Mouse (Mus musculus) activated CD4-positive, CD25-positive, alpha-beta regulatory T cell, adult 9 weeks (primary cell): Measurements from ENCODE around the gene Ttll9. TPM values are rescaled to one million over a fixed set of nuclear protein-coding genes. Genes with fewer than 3 reads are reported as not detected.

Experiments
- polyA plus RNA-seq: library from polyadenylated mRNA; unstranded; fragments of 100-300 nt; shearing (Covaris generic); gene quantifications from one replicate; pipeline ENCODE4 v1.2.1, GENCODE M21; 2017

Gene Ttll9
- polyA plus RNA-seq: 0.88 TPM

DNA sequence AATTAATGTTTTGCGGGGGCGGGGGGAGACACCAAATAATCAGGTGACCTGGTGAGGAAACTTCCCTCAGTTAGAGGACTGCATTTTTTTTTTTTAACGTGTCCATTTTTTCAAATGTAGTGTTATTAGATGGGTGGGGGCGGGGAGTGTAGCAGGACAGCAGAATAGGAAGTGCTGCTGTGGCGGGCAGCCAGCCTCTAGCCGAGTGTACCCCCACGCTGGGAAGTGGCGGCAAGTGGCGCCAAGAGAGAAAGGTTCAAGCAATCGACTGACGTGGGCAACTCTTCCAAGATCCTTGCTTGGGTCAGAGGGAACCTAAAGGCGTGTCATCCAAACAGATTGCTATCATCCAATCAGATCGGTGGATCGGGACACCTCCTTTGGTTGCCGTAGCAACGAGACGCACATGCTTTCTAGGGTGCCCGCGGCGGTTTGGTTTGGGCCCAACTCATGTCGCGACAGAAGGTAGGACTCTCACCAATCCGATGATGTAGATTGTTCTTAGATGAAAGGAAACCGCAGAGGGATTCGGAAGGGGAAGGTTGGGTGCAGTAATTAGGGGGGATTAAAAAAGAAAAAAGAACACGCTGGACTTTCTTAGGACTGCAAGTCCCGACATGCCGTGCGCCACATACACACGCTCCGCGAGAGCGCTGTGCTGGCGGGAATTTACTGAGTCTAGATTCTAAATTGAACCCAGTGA lies at the start of gene Ttll9:
Ttll9 (plus strand) TSS at position 395 of the 703 bp plus-strand sequence.

GRCm38 (mm10) chr2:152933048-152933447 lies 29.2 kb upstream of the Ttll9 start, which contains the start of gene Foxs1:
Foxs1 (minus strand) TSS chr2:152933208.

DNA sequence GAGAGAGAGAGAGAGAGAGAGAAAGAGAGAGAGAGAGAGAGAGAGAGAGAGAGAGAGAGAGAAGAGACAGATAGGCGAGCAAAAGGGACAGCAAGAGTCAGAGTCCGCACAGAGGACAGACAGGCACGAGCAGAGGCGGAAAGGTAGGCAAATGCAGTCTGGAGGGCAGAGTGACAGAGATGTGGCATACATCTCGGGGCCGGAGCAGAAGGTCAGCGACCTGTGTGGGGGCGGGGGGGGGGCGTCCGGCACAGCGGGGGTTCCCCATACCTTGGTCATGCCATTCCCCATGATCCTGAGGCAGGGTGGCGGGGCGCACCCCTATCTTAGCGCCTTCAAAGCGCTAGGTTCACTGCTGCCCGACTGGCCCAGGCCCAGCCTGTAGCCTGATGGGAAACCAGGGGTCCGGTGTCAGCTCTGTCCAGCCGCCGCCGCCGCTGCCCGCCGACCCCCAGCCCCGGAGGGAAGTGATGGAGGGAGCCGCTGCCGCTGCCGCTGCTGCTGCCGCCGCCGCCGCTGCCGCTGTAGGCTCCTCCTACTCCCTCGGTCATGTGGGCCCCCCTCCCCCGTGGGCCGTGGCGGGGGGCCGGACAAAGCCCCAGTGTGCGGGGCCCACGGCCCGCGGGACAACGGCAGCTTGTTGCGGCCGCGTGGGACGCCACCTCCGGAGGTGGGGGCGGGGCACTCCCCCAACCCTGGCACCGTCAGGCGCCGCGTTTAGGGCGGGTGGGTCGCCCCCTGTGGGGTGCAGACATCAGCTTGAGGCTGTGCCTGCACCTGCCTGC lies 11.0 kb upstream of the Ttll9 start, which contains the start of gene Dusp15:
Dusp15 (minus strand) TSS at position 634 of the 785 bp plus-strand sequence.

DNA sequence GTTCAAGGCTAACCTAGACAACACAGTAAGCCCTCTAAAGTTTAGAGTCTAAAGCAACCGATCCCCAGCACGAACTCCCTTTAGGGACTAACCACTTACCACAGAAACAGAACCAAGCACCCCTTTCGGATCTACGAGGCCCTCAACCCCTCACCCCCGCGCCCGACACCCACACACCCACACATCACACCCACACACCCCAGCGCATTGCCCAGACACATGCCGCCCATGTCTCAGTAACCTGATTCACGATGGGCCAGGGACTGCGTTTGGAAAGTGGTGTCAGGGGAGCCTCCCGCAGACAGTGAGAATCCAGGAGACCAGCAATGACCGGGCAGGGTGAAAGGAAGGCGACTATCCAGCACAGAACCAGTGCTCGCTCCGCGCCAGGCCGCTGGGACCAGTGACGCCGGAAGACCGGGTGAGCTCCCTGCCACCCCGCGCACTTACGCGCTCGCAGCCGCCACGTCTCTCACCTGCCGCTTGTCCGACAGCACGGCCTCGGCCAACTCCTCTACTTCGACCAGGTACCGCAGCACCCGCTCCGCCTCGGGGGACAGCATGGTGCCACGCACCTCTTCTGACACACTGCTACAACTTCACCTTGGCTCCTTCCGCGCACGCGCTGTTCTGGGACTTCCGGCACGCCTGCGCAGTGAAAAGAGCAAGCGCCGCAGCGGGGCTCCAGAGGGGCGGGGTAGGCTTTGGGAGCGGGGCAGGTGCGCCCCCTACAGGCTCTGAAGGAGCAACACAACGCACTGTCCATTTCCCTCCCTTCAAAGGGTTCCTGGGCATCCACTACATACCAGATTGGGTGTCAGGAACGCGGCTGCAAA lies 52.7 kb downstream of the Ttll9 start, which contains the start of gene Pdrg1:
Pdrg1 (minus strand) TSS at position 670 of the 836 bp plus-strand sequence.

DNA sequence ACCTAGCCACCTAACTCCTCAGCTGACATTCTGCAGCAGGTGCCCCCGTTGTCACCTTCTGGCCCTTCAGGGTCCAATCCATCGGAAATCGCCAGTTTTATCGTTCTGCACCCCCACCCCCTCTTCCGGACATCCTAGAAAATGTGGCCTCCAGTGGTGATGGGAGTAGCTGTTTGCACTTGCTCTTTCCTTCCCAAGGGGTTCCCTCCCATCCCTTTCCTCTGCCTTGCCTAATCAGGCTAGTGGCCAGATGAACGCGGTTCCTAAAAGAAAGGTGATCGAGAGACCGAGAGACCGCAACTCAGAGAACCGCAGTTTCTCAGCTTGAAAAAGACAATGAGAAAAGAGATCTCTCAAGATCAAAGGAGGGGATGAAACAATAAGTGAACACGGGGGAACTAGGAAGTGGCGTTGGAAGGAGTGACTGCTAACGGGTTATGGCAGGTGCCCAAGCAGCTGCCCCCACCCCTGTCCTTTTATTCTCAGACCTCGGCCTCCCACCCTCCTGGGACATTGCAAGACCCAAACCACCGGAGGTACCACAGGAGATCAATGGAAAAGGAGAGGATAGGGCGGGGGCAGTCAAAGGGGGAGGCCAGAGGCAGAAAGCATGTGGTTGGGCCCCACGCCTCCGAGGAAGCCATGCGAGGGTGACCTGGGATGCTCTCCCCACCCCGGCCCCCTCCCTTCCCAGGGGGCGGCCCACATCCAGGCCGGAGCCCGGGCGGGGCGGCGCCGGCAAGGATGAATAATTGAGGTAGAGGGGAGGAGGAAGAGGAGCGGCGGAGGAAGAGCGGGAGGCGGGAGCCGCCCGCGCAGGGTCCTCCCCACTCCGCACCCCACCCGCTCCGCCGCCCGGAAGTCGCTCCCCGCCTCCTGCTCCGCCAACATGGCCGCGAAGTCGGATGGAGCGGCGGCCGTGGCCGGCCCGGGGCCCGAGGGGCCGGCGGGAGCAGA lies 69.1 kb downstream of the Ttll9 start, which contains the start of gene Xkr7:
Xkr7 (plus strand) TSS at position 727 of the 957 bp plus-strand sequence.

Other genes with a start within 250 kb of the Ttll9 start
- gene Id1, start 226.2 kb upstream of the Ttll9 start, polyA plus RNA-seq: 0.60 TPM
- not detected for gene Cox4i2, start 208.3 kb upstream of the Ttll9 start, polyA plus RNA-seq
- 81.8 TPM for gene Bcl2l1, start 130.8 kb upstream of the Ttll9 start, polyA plus RNA-seq
- 7.6 TPM for gene Tpx2, start 114.5 kb upstream of the Ttll9 start, polyA plus RNA-seq
- not detected for gene Mylk2, start 51.1 kb upstream of the Ttll9 start, polyA plus RNA-seq
- gene Foxs1, start 29.3 kb upstream of the Ttll9 start, polyA plus RNA-seq: not detected
- gene Dusp15, start 10.8 kb upstream of the Ttll9 start, polyA plus RNA-seq: not detected
- gene Pdrg1, start 52.9 kb downstream of the Ttll9 start, polyA plus RNA-seq: 207 TPM
- not detected for gene Xkr7, start 69.4 kb downstream of the Ttll9 start, polyA plus RNA-seq
- gene Ccm2l, start 103.5 kb downstream of the Ttll9 start, polyA plus RNA-seq: not detected
- 2.1 TPM for gene Hck, start 146.0 kb downstream of the Ttll9 start, polyA plus RNA-seq
- gene Tm9sf4, start 198.8 kb downstream of the Ttll9 start, polyA plus RNA-seq: 64.6 TPM